Mouse (Mus musculus): ENCODE data around the gene Rmnd5a. TPM values are rescaled to one million over a fixed set of nuclear protein-coding genes. Genes with fewer than 3 reads are reported as not detected.
A peak's percentile ranks its signal among the peaks of the same experiment; 100 is the strongest.

The Rmnd5a gene
- polyA plus RNA-seq, 1 experiment from 2014 or later, result 8.4 TPM

DNA sequence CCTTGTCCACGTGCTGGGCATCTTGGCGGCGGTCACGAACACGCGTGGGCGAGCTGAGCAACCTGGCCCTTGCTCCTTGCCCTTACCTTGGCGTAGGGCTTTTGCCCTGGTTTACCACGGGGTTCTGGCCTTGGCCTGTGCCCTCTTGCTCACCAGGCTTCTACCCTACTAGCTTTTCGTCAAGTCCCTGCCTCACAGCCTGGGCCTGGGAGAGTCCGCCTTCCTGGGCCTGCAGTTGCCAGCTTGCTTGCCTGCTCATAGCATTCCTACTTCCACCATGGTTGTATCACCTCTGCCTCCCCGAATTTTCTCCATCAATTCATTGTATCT is 779 bp upstream of the Rmnd5a start:
- Histone ChIP-seq H3K4me1 (replicated peaks) (peaks cover 30% of the 10 kb centered on the region), H3K27ac (peak overlapping the region; percentile 97), H3K27me3 (no peaks in the 10 kb centered on the region), H3K9ac (peak overlapping the region; percentile 69), H3K36me3 (no peaks in the 10 kb centered on the region), H3K9me3 (replicated peaks) (no peaks in the 10 kb centered on the region), H3K4me3 (peak overlapping the region; percentile 91), H3K4me2 (peak overlapping the region; percentile 95)
- 6% methylated on average over 12 of the region's 12 CpGs for WGBS
- ATAC-seq (replicated peaks; ENCODE audit: insufficient number of reproducible peaks, insufficient read depth, low FRiP score, low read depth), result no peak

DNA sequence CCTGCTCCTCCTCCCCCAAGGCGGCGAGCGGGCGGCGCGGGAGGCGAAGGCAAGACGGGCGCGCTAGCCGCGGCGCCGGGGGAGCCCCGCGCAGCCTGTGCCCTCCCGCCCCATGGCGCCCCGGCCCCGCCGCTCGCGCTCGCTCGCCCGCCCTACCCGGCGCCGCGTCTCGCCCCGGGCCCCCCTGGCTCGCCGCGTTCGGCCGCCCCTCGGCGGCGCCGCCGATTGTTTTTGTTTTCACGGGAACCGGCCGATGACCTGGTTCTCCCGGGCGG is 283 bp downstream of the Rmnd5a start:
- no peaks in the 10 kb centered on the region for H3K36me3 ChIP-seq
- H3K4me2 ChIP-seq, result peak overlapping the region; percentile 72
- peak overlapping the region; percentile 94 for H3K27ac ChIP-seq
- WGBS, result under 1% methylated on average over 40 of the region's 47 CpGs
- no peaks in the 10 kb centered on the region for H3K27me3 ChIP-seq
- peak overlapping the region; percentile 91 for H3K4me3 ChIP-seq
- peaks cover 31% of the 10 kb centered on the region for H3K4me1 ChIP-seq (replicated peaks)
- H3K9me3 ChIP-seq (replicated peaks), result no peaks in the 10 kb centered on the region
- H3K9ac ChIP-seq, result peak overlapping the region; percentile 87
- ATAC-seq (replicated peaks; ENCODE audit: insufficient number of reproducible peaks, insufficient read depth, low FRiP score, low read depth), result peak; percentile 23

DNA sequence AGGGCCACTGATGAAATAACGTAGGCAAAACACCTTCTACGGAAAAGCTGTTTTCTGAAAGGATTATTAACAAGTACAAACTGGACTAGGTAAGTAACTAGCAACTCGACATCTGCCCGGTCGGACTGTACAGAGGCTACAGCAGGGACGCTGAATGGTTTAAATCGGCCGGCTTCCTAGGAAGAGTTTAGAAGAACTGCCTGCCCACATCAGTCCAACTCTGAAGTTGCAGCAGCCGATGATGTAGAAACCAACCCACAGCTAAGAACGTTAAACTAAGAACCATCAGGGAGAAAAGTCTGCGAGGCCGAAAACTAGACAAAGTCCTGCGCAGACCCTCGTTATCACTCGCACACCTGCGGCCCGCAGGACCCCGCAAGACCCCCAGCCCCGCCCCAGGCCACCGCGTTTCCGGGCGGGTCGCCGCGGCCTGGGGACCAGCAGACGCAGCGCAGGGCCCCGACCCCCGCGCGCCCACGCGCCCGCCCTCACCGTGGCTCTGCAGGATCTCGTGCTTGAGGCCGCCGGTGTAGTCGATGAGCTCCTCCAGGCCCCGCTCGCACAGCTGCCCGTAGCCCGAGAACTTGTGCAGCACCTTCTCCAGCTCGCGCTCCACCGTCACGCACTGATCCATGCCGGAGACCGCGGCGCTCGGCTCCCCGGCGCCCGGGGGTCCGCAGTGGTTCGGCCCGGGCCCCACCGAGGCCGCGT is 776 bp downstream of the Rmnd5a start:
- Histone ChIP-seq H3K4me1 (replicated peaks) (peaks cover 31% of the 10 kb centered on the region), H3K27ac (peak overlapping the region; percentile 94), H3K4me2 (peak overlapping the region; percentile 72), H3K27me3 (no peaks in the 10 kb centered on the region), H3K4me3 (peak overlapping the region; percentile 91), H3K36me3 (no peaks in the 10 kb centered on the region), H3K9ac (peak overlapping the region; percentile 87), H3K9me3 (replicated peaks) (no peaks in the 10 kb centered on the region)
- ATAC-seq (replicated peaks; ENCODE audit: insufficient number of reproducible peaks, insufficient read depth, low FRiP score, low read depth), result no peak; the same call in 1 of the 2 replicates
- WGBS, result under 1% methylated on average over 58 of the region's 62 CpGs

DNA sequence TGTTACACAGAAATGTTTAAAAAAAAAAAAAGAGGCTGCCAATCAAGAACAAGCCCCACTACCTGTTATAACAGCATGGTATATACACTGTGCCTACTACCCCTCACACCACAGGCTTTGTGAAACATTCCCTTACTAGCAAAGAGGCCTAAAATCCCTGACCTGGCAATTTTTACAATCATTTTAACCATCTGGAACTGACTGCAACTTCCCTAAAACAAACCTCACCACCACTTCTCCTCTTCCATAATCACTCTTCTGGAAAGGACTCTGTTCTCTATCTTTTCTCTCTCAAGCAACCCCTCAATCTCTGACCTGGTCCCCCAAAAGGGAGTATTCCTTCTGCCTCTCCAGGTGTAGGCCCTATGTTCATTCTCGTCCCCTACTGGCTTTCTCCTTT is 2.4 kb downstream of the Rmnd5a start:
- no peak for ATAC-seq (replicated peaks; ENCODE audit: insufficient number of reproducible peaks, insufficient read depth, low FRiP score, low read depth)
- Histone ChIP-seq H3K4me1 (replicated peaks) (peaks cover 33% of the 10 kb centered on the region), H3K4me3 (no peak overlapping the region), H3K9ac (no peak overlapping the region), H3K9me3 (replicated peaks) (no peaks in the 10 kb centered on the region), H3K36me3 (no peaks in the 10 kb centered on the region), H3K27ac (no peak overlapping the region), H3K4me2 (peak overlapping the region; percentile 23; the same call in 1 of the 2 replicates), H3K27me3 (no peaks in the 10 kb centered on the region)
- WGBS, result 68% methylated on average over 1 of the region's 1 CpGs

DNA sequence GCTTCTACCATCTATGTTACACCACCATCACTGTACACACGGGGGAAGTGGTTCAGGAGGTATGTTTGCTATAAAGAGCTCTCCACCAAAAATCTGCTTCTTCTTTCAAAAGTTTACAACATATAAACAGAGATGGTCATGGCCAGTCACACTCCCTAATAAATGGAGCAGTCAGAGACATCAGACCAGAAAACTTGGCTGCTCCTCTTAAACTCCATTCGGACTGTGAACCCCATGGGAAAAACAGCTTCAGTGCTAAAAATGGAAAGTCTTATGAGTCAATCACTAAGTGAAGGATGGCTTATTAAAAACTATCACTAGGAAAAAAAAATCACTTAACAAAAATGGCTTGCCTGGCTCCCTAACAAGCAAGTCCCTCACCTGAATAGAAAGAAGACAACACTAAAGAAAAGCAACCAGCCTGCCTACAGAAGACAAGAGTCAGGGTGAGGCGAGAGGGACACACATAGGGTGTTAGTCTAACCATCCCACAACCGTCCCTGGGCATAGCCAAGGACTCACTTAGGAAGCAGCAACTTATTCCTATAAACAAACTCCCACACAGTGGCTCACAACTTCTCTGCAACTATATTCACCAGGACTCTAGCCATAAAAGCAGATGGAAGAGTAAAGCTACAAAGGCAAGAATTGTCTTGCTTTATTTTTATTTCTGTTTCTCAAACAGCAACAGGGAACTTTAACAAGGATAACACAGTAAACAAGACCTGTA is 12.3 kb downstream of the Rmnd5a start:
- H3K4me1 ChIP-seq (replicated peaks), result no peaks in the 10 kb centered on the region
- H3K4me2 ChIP-seq, result no peak overlapping the region
- no peak overlapping the region for H3K9ac ChIP-seq
- ATAC-seq (replicated peaks; ENCODE audit: insufficient number of reproducible peaks, insufficient read depth, low FRiP score, low read depth), result no peak
- H3K27ac ChIP-seq, result no peak overlapping the region
- H3K4me3 ChIP-seq, result no peak overlapping the region
- no peaks in the 10 kb centered on the region for H3K9me3 ChIP-seq (replicated peaks)
- H3K27me3 ChIP-seq, result no peaks in the 10 kb centered on the region
- 72% methylated on average over 4 of the region's 4 CpGs for WGBS
- peaks cover 12% of the 10 kb centered on the region for H3K36me3 ChIP-seq

DNA sequence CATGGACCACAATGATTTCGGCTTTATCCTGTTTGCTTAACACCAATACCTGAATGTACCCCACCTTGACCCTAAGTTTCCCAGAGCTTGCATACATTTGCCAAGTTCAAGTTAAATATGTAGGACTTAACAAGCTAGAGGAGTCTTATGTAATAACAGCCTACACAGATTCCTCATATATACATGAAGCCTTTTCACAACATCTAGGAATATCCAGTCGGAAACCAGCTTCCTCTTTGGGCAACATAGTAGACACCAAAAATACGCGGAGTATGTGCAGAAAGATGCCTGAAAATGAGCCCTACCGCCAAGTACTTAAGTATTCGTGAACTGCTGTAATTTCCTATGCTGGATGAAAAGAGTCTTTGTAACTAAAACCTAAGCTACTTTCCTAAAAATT is 14.8 kb downstream of the Rmnd5a start:
- Histone ChIP-seq H3K4me1 (replicated peaks) (no peaks in the 10 kb centered on the region), H3K27me3 (no peaks in the 10 kb centered on the region), H3K36me3 (peaks cover 12% of the 10 kb centered on the region), H3K4me2 (no peak overlapping the region), H3K9me3 (replicated peaks) (no peaks in the 10 kb centered on the region), H3K4me3 (no peak overlapping the region), H3K27ac (no peak overlapping the region), H3K9ac (no peak overlapping the region)
- WGBS, result 90% methylated on average over 6 of the region's 6 CpGs
- no peak for ATAC-seq (replicated peaks; ENCODE audit: insufficient number of reproducible peaks, insufficient read depth, low FRiP score, low read depth)

DNA sequence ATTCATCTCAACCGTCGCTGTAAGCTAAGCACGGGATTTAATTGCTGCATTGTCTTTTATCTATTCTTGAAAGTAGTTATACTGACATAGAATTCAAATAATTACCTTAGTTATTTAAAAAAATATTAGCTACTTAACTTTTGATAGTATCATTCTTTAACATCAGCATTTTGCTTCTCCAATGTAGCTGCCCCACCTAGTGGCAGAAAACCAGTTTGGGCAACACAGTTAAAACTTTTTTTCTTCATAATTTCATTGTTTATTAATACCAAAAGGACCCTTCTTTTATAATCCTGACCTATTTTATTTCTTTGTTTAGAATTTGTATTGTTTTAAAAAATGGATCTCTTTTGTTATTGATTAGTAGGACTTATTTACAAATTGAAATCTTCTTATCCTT is 17.3 kb downstream of the Rmnd5a start:
- H3K27me3 ChIP-seq, result no peaks in the 10 kb centered on the region
- H3K4me1 ChIP-seq (replicated peaks), result peaks cover 5% of the 10 kb centered on the region; the same call in 1 of the 2 replicates
- H3K4me2 ChIP-seq, result no peak overlapping the region
- 85% methylated on average over 3 of the region's 3 CpGs for WGBS
- H3K9ac ChIP-seq, result no peak overlapping the region
- peaks cover 12% of the 10 kb centered on the region for H3K36me3 ChIP-seq
- no peaks in the 10 kb centered on the region for H3K9me3 ChIP-seq (replicated peaks)
- no peak for ATAC-seq (replicated peaks; ENCODE audit: insufficient number of reproducible peaks, insufficient read depth, low FRiP score, low read depth)
- H3K4me3 ChIP-seq, result no peak overlapping the region
- H3K27ac ChIP-seq, result no peak overlapping the region

DNA sequence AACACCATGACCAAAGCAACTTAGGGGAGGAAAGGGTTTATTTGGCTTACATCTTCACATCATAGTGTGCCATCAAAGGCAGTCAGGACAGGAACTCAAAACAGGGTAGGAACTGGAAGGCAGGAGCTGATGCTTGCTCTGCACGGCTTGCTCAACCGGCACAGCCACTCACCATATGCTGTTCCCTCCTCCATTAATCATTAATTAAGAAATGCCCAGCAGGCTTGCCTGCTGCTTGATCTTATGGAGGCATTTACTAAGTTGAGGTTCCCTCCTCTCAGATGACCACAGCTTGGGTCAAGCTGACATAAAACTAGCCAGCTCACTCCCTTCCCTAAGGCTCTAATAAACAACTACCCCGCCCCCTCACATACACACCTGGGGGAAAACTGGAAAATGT is 18.3 kb downstream of the Rmnd5a start:
- Histone ChIP-seq H3K36me3 (peaks cover 7% of the 10 kb centered on the region), H3K4me3 (no peak overlapping the region), H3K27ac (no peak overlapping the region), H3K9ac (no peak overlapping the region), H3K4me1 (replicated peaks) (peaks cover 5% of the 10 kb centered on the region; the same call in 1 of the 2 replicates), H3K27me3 (no peaks in the 10 kb centered on the region), H3K4me2 (no peak overlapping the region), H3K9me3 (replicated peaks) (no peaks in the 10 kb centered on the region)
- 86% methylated on average over 3 of the region's 3 CpGs for WGBS
- no peak for ATAC-seq (replicated peaks; ENCODE audit: insufficient number of reproducible peaks, insufficient read depth, low FRiP score, low read depth)

DNA sequence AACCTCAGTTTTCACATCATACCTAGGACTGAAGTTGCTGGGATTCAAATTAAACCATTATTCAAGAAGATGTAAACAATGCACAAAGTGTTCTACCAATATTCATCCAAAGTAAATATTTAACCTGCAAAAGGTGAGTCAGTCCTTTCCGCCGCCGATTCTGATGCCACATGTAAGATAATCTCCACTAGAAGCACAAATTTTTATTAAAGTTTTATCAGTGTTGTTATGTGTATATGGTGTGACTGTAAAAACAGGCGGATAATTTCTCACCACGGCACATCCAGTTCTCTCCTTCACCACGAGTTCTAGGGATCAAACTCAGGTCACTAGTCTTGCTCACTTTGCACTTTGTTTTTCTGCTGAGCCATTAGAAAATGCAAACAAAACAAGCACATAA is 19.6 kb downstream of the Rmnd5a start:
- no peak for ATAC-seq (replicated peaks; ENCODE audit: insufficient number of reproducible peaks, insufficient read depth, low FRiP score, low read depth)
- peaks cover 5% of the 10 kb centered on the region; the same call in 1 of the 2 replicates for H3K4me1 ChIP-seq (replicated peaks)
- no peaks in the 10 kb centered on the region for H3K27me3 ChIP-seq
- peaks cover 6% of the 10 kb centered on the region for H3K36me3 ChIP-seq
- 91% methylated on average over 6 of the region's 6 CpGs for WGBS
- H3K27ac ChIP-seq, result no peak overlapping the region
- no peaks in the 10 kb centered on the region for H3K9me3 ChIP-seq (replicated peaks)
- H3K4me3 ChIP-seq, result no peak overlapping the region
- no peak overlapping the region for H3K9ac ChIP-seq
- H3K4me2 ChIP-seq, result no peak overlapping the region

DNA sequence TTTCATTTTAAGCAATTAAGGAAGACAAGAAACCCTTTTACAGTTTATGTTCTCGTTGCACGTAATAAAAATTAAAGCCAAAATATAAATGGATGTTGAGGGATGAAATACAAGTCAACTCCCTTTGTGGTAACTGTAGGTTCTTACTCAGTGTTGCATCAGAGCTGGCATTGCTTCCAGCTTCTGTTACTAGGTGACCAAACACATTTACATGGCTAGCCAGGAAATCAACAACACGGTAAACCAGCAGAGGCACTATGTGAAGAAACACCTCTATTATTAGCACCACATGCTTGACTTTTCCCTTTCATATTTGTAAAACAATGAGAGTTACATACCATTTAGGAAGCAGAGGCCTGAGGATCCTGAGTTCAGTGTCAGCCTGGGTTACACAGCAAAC is 21.6 kb downstream of the Rmnd5a start:
- no peak overlapping the region for H3K4me2 ChIP-seq
- WGBS, result 68% methylated on average over 3 of the region's 3 CpGs
- ATAC-seq (replicated peaks; ENCODE audit: insufficient number of reproducible peaks, insufficient read depth, low FRiP score, low read depth), result no peak
- H3K9ac ChIP-seq, result no peak overlapping the region
- H3K36me3 ChIP-seq, result peaks cover 3% of the 10 kb centered on the region; the same call in 1 of the 2 replicates
- H3K4me1 ChIP-seq (replicated peaks), result peaks cover 7% of the 10 kb centered on the region; the same call in 1 of the 2 replicates
- H3K9me3 ChIP-seq (replicated peaks), result no peaks in the 10 kb centered on the region
- H3K4me3 ChIP-seq, result no peak overlapping the region
- no peak overlapping the region for H3K27ac ChIP-seq
- no peaks in the 10 kb centered on the region for H3K27me3 ChIP-seq

DNA sequence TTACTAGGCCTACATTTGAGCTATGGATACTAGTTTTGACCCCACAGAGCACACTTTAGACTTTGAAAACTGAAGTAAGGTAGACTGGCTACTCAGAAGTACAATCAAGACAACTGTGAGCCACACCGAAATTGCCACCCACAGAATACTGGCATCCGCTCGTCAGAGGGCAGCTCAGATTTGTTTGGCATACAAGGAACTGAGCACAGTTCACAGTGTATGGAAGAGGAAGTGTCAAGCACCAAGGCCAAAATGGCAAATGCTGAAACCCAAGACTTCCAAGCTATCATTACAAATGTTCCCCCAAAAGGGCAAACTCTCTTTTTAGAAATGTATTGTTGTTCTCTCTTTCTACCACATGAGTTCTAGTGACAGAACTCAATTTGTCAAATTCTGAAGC is 25.0 kb downstream of the Rmnd5a start:
- no peak overlapping the region for H3K4me3 ChIP-seq
- no peak overlapping the region for H3K9ac ChIP-seq
- H3K4me1 ChIP-seq (replicated peaks), result peaks cover 7% of the 10 kb centered on the region; the same call in 1 of the 2 replicates
- ATAC-seq (replicated peaks; ENCODE audit: insufficient number of reproducible peaks, insufficient read depth, low FRiP score, low read depth), result no peak
- no peaks in the 10 kb centered on the region for H3K27me3 ChIP-seq
- no peak overlapping the region for H3K4me2 ChIP-seq
- H3K27ac ChIP-seq, result no peak overlapping the region
- H3K9me3 ChIP-seq (replicated peaks), result no peaks in the 10 kb centered on the region
- WGBS, result 82% methylated on average over 3 of the region's 3 CpGs
- H3K36me3 ChIP-seq, result peaks cover 3% of the 10 kb centered on the region; the same call in 1 of the 2 replicates

DNA sequence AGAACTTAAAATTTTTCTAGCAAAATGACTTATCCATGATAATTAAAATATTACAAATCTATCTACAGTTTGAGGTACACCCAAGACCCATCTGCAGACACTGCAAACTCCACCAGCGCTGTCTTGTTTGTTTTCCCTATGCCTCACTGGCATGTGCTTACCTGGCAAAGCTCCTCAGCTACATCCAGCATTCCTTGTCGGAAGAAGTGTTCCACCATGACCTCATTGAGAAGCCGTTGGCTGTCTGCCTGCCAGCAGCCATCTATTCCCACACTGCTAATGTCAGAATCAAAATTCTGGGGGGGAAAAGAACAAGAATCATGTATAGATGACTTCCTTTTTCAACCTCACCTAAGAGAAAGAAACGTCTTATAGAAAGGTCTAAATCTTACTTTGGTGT is 25.8 kb downstream of the Rmnd5a start:
- no peak overlapping the region for H3K4me3 ChIP-seq
- no peak overlapping the region for H3K4me2 ChIP-seq
- no peak overlapping the region for H3K27ac ChIP-seq
- H3K36me3 ChIP-seq, result peaks cover 3% of the 10 kb centered on the region; the same call in 1 of the 2 replicates
- WGBS, result 51% methylated on average over 4 of the region's 4 CpGs
- ATAC-seq (replicated peaks; ENCODE audit: insufficient number of reproducible peaks, insufficient read depth, low FRiP score, low read depth), result no peak
- H3K9ac ChIP-seq, result no peak overlapping the region
- H3K27me3 ChIP-seq, result no peaks in the 10 kb centered on the region
- peaks cover 7% of the 10 kb centered on the region; the same call in 1 of the 2 replicates for H3K4me1 ChIP-seq (replicated peaks)
- H3K9me3 ChIP-seq (replicated peaks), result no peaks in the 10 kb centered on the region

Measured in heart, embryonic 15.5 days (tissue).